Mouse (Mus musculus) cortical plate, adult 2 months (tissue): ENCODE measurements around the gene Dand5. TPM values are rescaled to one million over a fixed set of nuclear protein-coding genes. Genes with fewer than 3 reads are reported as not detected.

Experiments
- H3K27ac ChIP-seq: fragments of 200-500 bp; 2 replicates; pipeline ENCODE4 v1.5.1; 2012; ENCODE audit warnings: low read length, control low read depth, inconsistent platforms; ENCODE audit not compliant: insufficient read depth
- H3K4me1 ChIP-seq: fragments of 200-500 bp; 2 replicates; pipeline ENCODE4 v1.6.1; 2011; ENCODE audit warnings: low read length; ENCODE audit not compliant: control insufficient read depth, insufficient read depth
- H3K4me3 ChIP-seq: fragments of 200-500 bp; 2 replicates; pipeline ENCODE4 v1.5.1; 2011; ENCODE audit warnings: mild to moderate bottlenecking, low read length, control low read depth; ENCODE audit not compliant: insufficient read depth
- CTCF ChIP-seq: fragments of 200-500 bp; IDR thresholded peaks from 2 replicates; pipeline ENCODE4 v1.5.1; 2011; ENCODE audit warnings: mild to moderate bottlenecking, control low read depth, low read length; ENCODE audit not compliant: insufficient read depth; ENCODE audit errors: extremely low read depth
- POLR2A ChIP-seq: fragments of 200-500 bp; IDR thresholded peaks from 2 replicates; pipeline ENCODE4 v1.6.1; 2011; ENCODE audit warnings: mild to moderate bottlenecking, low read length, control low read depth; ENCODE audit not compliant: insufficient read depth; ENCODE audit errors: extremely low read depth
- polyA plus RNA-seq: library from polyadenylated mRNA; depleted of rRNA; stranded (reverse); fragments of >200 nt; gene quantifications from 2 replicates; pipeline ENCODE4 v1.2.3, GENCODE M21; 2012

Dand5 gene
- polyA plus RNA-seq, 1 experiment, result 14.9 TPM

DNA sequence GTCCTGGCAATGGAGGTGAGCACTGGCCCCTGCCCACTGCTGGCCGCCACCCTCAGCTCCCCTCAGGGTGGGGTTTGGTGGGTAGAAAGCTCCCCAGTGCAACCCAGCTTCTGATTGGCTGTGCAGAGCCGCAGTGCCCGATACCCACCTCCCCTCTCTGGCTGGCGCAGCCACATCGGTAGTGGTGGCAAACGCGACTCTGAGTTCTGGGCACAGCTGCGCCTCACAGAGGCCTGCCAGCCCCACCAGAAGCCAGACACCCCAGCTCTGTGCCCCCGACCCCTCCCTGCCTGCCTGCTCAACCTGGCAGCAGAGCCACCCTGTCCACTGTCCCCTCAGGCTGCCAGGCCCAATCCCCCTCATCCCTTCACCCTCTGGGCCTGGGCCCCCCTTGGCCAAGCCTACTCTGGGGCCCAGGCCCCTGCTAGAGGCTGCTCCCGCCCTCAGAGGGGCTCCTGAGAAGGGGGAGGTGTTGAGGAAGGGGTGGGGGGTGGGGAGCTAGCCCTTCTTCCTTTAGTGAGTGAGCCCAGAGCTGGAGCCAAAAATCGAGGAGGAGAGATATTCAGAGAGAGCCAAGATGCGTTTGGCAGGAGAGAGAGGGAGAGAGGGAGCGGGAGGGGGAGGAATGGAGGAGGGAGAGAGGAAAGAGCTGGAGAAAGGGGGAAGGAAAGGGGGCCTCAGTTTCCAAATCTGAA is 28.7 kb downstream of the Dand5 start:
- peak; percentile 36; the same call in 1 of the 2 replicates for TF ChIP-seq POLR2A
- TF ChIP-seq CTCF, result no peak
- peaks cover 23% of the 10 kb centered on the region for H3K4me1 ChIP-seq
- peak overlapping the region; percentile 95 for H3K27ac ChIP-seq
- H3K4me3 ChIP-seq, result 0 out of 2 replicates have a peak overlapping the region, but pooled peaks have one; percentile 3

DNA sequence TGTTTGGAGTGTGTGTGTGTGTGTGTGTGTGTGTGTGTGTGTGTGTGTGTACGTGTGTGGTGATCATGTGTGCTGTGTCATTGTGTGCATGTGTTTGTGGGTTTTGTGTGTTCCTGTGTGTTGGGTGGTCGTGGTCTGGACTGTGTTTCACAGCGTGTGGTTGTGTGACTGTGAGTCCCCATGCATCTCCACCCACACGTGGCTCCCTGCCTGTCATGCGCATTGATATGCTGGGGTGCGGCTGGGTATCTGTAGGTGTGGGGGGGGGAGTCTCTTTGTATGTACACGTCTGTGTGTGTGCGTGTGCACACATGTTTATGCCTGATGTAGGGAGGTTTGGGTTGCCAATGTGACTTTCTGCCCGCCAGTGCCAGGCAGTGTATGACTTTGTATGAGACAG is 29.5 kb downstream of the Dand5 start:
- Histone ChIP-seq H3K4me1 (peaks cover 26% of the 10 kb centered on the region), H3K27ac (peak overlapping the region; percentile 93), H3K4me3 (0 out of 2 replicates have a peak overlapping the region, but pooled peaks have one; percentile 3)
- TF ChIP-seq CTCF, result no peak
- no peak for TF ChIP-seq POLR2A

DNA sequence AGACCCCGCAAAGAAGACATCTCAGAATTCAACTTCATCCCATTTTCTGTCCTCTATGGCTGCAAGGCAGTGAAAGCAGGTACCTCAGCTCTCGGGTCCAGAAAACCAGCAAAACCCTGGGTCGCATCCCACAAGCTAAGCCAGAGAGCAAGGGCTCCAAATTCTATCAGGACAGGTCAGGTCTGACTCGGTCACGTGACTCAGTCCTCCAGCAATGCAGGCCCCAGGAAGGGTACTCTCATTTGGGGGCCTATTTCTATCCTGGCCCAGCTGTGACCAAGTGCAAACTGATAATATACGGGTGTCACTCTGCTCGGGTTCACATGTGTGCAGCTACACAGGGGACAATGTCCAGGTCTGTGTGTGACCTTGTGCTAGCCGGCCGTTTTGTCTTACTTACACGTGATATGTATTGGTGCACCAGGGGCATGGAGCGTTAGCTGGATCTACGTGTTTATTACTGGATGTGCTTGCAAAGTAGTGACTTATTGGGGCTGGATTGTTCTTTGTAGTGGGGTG is 30.1 kb downstream of the Dand5 start:
- Histone ChIP-seq H3K27ac (no peak overlapping the region), H3K4me1 (peaks cover 28% of the 10 kb centered on the region), H3K4me3 (no peak overlapping the region)
- TF ChIP-seq POLR2A (no peak), CTCF (no peak)

DNA sequence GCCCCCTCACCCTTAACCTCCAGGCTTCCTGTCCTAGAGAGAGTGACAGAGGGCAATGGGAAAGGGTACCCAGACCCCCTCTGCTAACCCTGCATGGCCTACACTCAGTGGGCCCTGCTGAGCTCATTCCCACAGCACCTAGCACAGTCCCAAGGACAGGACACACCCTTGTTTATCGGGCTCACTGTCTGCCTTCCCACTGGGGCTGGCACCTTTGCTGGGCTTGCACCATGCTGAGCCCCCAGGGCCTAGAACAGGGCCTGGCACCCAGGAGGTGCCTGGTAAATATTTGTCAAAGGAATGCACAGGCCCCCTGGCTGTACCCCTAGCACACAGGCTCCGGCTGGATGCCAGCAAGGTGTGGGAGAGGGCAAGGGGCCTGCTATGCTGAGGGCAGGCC is 32.1 kb downstream of the Dand5 start:
- TF ChIP-seq CTCF (no peak), POLR2A (no peak)
- Histone ChIP-seq H3K4me1 (peaks cover 30% of the 10 kb centered on the region), H3K4me3 (no peak overlapping the region), H3K27ac (peak overlapping the region; percentile 57)

DNA sequence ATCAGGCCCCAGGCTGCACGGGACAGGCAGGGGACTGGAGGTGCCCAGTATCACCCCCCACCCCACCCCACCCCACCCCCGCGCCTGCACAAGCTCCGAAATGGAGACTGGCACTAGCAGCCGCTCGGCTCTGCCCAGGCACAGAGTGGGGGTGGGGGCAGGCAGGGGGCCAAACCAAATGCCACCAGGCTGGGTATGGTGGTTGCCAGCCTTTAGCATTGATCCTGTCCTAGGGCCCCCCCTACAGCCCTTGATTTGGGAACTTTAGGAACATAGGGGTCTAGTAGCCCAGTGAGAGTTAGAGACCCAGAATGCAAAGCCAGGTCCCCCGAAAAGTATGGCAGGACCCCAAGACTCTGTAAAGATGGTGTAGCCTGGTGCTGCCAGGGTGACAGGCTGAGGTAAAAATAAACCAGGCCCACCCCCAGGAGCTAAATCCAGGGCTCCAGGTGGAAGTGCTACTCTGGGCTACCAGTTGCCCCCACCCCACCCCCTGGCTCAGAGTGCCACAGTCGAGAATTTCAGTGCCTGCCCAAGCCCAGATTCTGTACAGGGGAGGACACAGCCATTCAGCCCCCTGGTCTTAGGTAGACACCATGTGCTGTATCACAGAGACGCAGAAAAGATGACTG is 32.7 kb downstream of the Dand5 start:
- peaks cover 29% of the 10 kb centered on the region for H3K4me1 ChIP-seq
- H3K4me3 ChIP-seq, result no peak overlapping the region
- TF ChIP-seq CTCF, result no peak
- TF ChIP-seq POLR2A, result no peak
- peak overlapping the region; percentile 57 for H3K27ac ChIP-seq

DNA sequence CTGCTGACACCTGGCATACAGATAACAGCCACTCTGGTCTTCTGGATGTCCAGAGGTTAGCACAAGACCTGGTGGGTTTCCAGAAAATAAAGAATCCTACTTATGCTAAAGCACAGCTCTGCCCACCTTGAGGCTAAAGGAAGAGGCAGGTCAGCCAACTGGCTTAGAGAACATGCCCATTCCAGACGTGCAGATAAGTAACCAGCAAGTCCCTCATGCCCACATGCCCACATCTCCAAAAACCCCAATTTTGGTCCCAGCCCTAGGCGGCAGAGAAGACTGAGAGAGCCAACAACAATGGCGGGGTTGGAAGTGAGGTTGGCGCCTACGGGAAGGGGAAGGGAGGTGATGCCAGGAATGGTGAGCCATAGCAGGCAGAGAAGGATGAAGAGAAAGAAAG is 33.3 kb downstream of the Dand5 start:
- TF ChIP-seq CTCF, result no peak
- no peak for TF ChIP-seq POLR2A
- Histone ChIP-seq H3K4me1 (peaks cover 24% of the 10 kb centered on the region), H3K4me3 (no peak overlapping the region), H3K27ac (peak overlapping the region; percentile 52)

DNA sequence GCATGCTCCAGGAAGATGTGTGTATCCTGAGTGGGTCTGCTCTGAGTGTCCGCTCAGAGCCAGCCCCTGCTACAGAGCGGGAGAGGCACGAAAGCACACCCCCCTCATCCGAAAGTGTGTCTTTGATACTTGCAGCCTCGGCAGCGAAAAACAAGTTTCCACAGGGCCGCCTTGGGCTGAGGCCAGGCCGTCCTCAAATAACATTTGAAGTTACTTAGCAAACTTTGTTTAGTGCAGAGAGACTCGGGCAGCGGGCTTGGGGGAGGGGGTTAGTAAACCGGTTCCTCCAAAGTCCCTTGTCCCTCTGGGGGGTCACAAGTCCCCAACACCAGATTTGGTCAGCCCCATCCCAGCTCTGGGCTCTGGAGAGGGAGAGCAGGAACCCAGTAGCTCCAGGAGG is 33.7 kb downstream of the Dand5 start:
- Histone ChIP-seq H3K27ac (peak overlapping the region; percentile 57), H3K4me3 (no peak overlapping the region), H3K4me1 (peaks cover 24% of the 10 kb centered on the region)
- TF ChIP-seq POLR2A (no peak), CTCF (no peak)

DNA sequence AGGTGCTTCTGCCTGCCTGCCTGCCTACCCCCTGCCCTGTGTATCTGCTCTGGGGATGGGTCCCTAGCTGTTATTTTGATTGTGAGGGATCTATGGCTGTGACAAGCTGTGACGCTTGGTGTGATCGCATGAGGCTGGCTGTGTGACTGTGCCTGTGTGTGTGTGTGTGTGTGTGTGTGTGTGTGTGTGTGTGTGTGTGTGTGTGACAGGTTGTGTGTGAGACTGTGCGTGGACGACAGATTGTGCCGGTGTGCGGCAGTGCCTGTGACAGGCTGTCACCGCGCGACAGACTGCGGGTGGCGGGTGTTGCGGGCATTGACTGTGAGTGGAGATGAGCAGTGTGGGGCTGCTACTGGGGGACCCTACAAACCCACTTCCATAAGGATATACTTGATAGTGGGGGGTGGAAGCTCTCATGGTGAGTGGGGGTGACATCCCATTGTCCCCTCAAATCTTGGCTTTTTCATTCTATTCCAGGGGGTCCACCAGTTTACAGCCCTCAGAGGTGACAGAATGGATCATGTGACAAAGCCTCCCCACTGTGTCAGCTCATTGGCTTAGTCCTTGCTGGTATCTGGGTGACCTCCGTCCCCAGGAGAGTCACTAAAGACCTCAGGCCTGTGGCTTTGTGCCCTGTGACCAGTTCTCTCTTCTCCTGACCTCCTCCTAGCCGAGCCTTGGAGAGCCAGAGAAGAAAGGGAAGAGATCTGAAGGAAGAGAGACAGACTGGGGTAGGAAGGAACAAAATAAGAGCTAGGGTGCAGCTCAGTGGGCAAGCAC is 34.9 kb downstream of the Dand5 start:
- H3K27ac ChIP-seq, result peak overlapping the region; percentile 62; the same call in 1 of the 2 replicates
- no peak overlapping the region for H3K4me3 ChIP-seq
- H3K4me1 ChIP-seq, result peaks cover 17% of the 10 kb centered on the region
- no peak for TF ChIP-seq CTCF
- no peak for TF ChIP-seq POLR2A

DNA sequence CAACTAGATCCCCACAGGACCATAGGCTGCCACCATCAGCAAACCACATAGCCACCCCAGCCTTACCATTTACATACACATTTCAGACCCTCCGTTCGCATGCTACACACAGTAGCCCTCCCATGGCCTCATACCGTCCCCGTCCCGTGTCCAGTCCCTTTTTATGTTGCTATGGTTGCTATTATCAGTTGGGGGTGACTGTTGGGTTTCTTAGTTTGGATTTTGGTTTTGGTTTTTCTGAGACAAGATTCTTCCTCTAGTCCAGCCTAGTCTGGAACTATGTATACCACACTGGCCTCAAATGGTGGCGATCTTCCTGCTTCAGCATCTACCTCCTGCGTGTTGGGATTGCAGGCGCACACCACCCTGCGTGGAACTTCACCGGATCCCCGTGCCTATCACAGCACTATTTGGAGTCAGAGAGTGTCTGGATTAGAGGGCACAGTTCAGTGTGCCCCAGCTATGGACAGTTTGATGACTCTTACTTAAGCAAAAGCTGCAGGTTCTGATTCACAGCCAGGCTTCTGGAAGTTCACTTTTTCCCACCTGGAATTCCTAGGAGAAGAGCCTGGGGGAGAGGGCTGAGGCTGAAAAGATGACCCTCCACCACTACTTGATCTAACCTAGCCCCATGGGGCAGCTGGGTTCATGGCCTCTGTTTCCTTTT is 35.7 kb downstream of the Dand5 start:
- Histone ChIP-seq H3K4me1 (peaks cover 20% of the 10 kb centered on the region), H3K27ac (peak overlapping the region; percentile 62), H3K4me3 (no peak overlapping the region)
- TF ChIP-seq POLR2A, result no peak
- no peak for TF ChIP-seq CTCF
